Mouse (Mus musculus) cerebellum, adult 18-20 months (tissue): Measurements from ENCODE around the gene Nkpd1.

Source experiments
- DNase-seq, 2 experiments: peaks; one replicate each; pipeline ENCODE4 v3.0.0; 2021

The Nkpd1 gene

GRCm38 (mm10) chr7:19547344-19547969 is 29.8 kb downstream of the Nkpd1 start:
- DNase-seq = no peak

- no peak for DNase-seq
These were observed 31.8 kb downstream of the Nkpd1 start for GRCm38 (mm10) chr7:19549394-19549793.

- no peak for DNase-seq
These were observed 34.0 kb downstream of the Nkpd1 start for GRCm38 (mm10) chr7:19551634-19552033.

DNA sequence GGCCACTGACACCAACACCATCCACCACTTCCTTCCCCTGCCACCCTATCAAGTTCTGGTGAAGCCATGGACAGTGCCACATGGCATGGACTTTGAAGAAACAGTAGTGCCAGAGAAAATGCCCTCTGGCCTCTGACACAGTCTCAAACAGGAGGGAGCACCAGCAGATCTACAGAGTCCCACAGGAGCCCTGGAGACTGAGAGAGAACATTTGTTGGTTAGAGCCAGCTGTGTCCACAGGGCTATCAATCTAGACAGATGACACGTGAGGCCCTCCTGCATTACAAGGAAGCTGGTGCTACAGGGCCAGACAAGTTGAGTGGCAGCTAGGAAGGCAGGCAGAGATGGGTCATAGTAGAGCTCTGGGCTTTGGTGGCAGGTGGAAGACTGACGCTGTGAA is 34.8 kb downstream of the Nkpd1 start:
- DNase-seq = no peak

GRCm38 (mm10) chr7:19554168-19554567 is 36.5 kb downstream of the Nkpd1 start:
- DNase-seq = no peak

- DNase-seq = peak in 1 of 2 experiments; percentile 40
These were observed 39.4 kb downstream of the Nkpd1 start for GRCm38 (mm10) chr7:19557086-19557485.

DNA sequence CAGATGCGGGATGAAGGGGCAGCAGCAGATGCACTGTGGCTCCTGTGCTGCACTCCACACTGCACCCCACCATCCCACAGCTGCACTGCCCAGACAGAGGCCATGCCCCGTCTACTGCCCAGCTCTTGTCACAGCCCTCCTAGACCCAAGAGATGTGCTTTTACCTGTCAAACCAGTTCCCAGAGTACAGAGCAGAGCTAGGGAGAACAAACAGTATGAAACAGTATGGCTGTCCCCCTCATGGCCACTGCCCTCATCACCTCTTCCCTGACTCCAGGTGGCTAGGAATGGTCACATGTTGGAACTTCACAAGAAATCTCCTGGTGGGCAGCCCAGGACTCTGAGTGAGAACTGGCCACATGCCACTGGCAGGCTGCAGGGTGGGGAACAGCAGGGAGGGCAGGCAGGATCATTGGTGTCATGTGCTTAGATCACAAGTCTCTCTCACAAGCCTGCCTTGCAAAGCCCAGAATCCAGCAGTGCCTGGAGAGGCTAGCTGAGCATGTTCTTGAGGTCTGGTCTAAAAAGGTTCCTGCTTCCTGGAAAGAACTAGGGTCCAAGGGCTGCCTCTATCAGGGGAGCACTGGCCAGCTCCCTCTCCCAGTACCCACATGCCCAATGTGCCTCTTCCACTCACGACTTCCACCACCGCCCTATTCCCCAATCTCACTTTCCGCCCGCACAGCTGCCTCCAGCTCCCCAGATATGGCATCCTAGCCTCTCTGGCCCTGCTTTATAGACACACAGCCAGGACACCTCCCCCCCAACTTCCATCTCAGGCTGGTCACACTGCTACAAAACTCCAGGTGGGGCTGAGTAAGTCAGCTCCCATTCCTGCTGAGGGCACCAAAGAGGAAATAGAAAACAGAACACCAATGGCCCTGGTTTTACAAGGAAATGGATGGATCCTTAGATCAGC is 40.6 kb downstream of the Nkpd1 start:
- no peak for DNase-seq

DNA sequence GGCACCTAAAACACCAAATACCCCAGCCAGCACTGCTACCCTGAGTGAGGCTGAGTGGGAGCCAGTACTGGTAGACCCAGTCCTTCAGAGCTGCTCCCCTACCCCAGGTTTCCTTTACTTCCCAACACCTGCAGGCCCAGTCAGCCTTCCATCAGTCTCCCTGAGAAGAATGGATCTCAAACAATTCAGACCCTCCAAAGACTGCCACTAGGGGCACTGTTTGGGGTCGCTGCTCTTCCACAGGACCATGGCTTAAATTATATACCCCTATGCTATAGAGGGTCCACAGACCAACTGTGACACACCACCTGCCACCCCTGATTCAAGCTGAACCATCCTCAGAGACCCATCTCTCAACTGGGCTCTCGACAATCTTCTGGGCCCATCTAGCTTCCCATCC is 41.3 kb downstream of the Nkpd1 start:
- no peak for DNase-seq

DNA sequence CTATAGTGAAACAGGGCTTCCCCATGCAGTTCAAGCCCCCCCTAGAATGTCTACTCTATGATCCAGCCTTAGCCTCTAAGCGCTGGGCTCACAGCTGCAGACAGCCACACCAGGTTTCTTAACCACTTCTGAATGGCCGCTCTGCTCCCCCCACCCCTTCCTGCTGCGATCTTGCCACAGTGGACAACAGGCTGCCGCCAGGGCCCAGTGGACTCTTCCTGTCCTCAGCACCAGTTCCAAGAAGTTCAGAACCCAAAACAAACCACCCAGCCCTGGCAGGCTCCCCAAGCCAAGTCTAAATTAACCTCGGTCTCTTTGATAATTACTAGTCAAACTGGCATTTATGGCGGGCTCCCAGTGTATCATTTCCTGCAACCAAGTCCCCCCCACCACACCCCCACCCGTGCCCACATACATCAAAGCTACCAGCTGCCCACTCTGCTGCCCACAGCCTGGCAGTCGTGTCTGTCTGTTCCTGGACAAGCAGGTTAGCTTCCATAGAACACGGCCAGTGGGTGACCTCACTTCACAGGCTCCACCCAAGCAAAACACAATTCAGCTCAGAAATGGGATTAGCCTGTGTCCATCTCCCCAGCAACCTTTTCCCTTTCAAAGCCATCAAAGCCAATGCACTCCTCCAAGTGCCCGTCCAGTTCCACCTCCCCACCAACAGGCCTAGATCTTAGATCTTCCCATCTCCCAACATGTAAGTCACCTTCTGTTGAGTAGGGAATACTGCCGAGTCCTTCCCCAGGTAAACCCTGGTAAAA is 43.0 kb downstream of the Nkpd1 start:
- no peak for DNase-seq

GRCm38 (mm10) chr7:19561431-19561764 is 43.8 kb downstream of the Nkpd1 start:
- no peak for DNase-seq

GRCm38 (mm10) chr7:19561765-19562642 is 44.4 kb downstream of the Nkpd1 start:
- DNase-seq = peak; percentile 88 to 92

GRCm38 (mm10) chr7:19562643-19563410 is 45.2 kb downstream of the Nkpd1 start, which contains the start of gene Ppp1r37:
Ppp1r37 (minus strand) TSS chr7:19563076.
- no peak for DNase-seq

DNA sequence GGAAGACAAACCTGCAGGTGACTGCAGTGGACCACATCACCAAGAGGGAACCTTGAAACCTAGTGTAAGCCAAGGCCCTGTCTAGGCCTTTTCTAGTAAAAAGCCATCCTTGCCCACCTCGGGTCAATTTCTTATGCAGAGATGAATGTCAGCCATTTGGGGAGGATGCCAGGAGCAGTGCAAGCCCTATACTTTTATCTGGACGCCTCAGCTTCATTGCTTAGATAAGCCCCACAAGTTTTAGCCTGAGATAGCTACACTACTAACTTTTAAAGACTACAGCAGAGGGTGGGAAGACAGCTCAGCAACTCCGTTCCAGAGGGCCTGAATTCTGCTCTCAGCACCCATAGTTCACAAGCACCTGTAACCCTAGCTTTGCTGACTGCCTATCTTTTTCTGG is 46.2 kb downstream of the Nkpd1 start:
- DNase-seq = no peak

GRCm38 (mm10) chr7:19564455-19564854 is 46.8 kb downstream of the Nkpd1 start:
- no peak for DNase-seq

- no peak for DNase-seq
These were observed 48.2 kb downstream of the Nkpd1 start for GRCm38 (mm10) chr7:19565803-19566202.

DNA sequence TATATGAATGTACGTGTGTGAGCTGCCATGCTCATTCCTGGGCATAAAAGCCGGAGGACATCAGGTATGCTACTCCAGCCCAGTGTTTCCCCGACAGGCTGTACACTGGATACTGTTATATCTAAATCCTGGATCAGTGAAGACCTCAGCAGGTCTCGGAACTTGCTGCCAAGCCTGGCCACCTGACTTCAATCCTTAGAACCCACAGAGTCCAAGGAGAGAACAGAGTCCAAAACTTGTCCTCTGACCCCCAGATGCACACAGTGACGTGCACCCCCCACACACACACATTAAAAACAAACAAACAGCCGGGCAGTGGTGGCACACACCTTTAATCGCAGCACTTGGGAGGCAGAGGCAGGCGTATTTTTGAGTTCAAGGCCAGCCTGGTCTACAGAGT is 49.8 kb downstream of the Nkpd1 start:
- DNase-seq = no peak

DNA sequence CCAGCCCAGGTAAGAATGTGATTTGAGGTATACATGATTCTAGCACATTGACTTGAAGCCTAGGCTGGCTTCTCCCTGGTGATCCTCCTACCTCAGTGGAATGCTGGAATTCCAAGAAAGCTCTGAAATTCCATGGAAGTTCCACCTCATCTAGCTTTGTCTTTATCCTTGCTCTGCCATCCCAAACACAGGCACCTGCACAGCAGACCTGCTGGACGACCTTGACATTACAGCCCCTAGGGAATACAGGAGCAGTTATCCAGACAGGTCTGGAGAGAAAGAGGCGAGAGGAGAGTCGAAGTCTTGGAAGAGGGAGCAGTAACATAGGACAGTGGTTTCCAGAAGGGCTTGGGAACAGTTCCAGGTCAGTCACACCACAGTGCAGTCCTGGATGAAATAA is 52.0 kb downstream of the Nkpd1 start:
- DNase-seq = no peak

DNA sequence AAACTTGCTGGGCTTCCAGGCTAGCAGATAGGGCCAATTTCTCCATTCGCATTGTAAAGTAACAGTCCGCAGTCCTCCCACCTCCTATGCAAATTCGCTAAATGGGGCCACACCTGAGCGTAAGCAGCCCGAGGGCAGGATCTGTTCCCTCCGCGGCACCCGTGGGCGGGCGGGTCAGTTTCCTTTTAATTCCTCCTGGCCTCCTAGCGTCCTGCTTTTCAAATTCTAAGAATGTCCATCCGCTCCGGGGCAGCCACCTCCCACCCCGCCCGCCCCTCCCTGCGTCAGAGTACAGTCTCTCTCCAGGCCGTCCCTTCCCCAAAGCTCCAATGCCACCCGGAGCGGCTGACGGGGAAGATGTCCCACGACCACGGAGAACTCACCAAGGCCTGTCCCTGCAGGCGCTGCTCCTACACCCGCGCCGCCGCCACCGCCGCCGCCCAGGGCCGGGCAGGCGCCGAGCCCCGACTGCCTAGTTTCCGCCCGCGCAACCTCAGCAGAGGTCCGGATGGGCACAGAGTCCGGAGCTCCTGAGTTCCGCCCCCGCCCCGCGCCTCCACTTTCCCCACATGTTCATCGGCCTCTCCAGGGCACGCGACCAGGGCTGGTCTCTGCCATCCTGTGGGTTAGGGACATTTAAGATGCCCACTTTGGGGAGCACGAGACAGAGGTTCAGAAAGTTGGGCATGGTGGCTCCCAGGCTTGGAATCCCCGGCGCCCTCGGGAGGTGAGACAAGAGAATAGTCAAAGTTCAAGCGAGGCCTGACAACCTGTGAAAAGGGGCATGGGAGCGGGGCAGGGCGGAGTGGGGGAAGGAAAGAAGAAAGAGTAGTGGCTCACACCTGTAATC is 55.5 kb downstream of the Nkpd1 start:
- peak; percentile 75 to 84 for DNase-seq

GRCm38 (mm10) chr7:19573776-19574140 is 56.1 kb downstream of the Nkpd1 start:
- no peak for DNase-seq
